Mouse (Mus musculus): ENCODE measurements around the gene Gpr156.
"Not testable (repeated sequence)": the region's sequence is repeated elsewhere in the genome, so short reads cannot be mapped to it uniquely, and the experiment has no call there.

Gene Gpr156

DNA sequence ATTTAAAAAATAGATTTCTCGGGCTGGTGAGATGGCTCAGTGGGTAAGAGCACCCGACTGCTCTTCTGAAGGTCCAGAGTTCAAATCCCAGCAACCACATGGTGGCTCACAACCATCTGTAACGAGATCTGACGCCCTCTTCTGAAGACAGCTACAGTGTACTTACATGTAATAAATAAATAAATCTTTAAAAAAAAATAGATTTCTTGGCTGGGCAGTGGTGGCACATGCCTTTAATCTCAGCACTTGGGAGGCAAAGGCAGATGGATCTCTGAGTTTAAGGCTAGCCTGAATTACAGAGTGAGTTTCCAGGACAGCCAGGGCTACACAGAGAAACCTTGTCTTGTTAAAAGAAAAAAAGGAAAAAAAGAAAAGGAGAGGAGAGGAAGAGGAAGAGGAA, 46.4 kb downstream of the Gpr156 start:
- DNase-seq: not testable (repeated sequence)

GRCm38 (mm10) chr16:37963331-37964281, 47.3 kb downstream of the Gpr156 start:
- peak; percentile 70 to 71 for DNase-seq

GRCm38 (mm10) chr16:37964380-37965070, 48.2 kb downstream of the Gpr156 start:
- DNase-seq: no peak

GRCm38 (mm10) chr16:37966871-37967270, 50.6 kb downstream of the Gpr156 start:
- DNase-seq: no peak

- DNase-seq: no peak
Observed at GRCm38 (mm10) chr16:37967415-37967814, 51.1 kb downstream of the Gpr156 start.

GRCm38 (mm10) chr16:37971522-37971921, 55.2 kb downstream of the Gpr156 start:
- peak in 1 of 2 experiments; percentile 19 for DNase-seq

- DNase-seq: no peak
Observed at GRCm38 (mm10) chr16:37972357-37972756, 56.1 kb downstream of the Gpr156 start.

GRCm38 (mm10) chr16:37973239-37973638, 56.9 kb downstream of the Gpr156 start:
- DNase-seq: not testable (repeated sequence)

DNA sequence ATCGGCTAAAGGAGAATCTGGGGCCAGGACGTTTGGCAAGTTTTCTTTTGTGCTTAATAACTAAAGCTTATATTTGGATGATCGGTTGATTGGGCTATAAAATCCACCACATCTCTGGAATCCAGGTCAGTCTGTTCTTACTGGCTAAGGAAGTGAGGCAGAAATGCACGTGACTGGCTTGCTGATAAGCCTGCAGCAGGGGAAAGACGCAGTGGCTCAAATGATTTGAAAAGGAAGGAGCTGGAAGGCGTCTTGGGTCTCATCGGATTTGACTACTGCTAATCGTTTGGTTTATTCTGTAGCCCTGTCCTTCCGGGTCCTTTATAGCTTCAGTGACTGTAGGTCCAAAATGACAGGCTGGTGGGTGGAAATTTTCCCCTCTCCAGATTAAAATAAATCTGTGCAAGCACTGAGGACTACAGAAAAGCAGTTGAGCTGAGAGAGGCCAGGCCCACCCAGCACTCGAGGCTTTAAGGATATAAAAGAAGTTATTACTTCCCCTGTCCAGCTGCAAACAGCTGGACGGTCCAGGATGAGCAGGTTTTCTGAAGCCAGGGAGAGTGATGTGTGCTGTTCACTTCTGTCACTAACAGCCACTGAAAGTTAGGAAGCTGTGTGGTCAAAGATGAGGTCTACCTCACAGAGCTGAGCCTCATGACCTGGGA, 57.7 kb downstream of the Gpr156 start:
- DNase-seq: no peak

- DNase-seq: peak; percentile 32 to 45
Observed at GRCm38 (mm10) chr16:37974520-37975340, 58.4 kb downstream of the Gpr156 start.

DNA sequence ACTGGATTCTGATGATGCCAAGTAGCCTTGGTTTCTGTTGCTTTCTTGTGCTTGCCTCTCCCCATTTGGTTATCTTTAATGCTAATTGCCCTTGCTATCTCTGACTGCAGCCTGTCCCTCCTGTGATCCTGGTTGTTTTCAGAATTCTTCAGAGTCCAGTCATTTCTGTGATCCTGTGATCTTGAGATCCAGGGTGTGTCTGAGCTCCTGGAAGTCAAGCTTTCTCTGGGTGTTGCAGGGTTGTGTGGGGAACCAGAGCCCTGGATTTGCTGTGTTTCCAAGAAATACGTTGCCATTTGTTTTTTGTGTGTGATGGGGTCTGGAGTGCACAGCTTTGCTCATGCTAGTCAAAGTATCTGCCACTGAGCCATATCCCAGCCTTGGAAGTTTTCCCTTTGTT, 65.6 kb downstream of the Gpr156 start:
- DNase-seq: no peak

DNA sequence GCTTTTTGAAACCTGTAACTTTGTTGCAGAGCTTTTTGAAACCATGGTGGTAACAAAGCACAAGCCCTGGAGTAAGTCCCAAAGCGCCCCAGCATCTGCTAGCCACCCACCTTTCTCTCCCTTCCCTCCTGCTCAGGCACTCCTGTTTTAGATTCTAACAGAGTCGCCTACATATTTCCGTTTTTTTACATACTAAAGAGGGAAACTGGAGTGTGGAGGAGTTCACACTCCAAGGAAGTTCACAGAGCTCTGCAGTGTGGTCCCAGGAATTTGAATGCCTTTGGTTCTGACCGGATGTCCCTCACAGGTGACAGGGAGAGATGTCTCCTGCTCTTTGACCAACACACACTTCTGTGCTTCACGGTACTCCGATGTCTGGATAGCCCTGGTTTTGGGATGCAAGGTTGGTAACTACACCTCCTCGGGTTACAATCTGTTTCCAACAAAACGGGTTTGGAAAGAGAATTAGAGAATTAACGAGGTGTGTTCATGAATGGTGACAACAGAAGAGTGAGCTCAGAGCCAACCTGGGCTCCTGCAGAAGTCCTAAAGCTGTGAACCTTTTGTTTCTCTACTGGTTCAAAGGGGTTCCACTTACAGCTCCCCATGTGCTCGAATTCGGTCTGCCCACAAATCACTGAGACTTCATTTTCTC, 72.0 kb downstream of the Gpr156 start:
- DNase-seq: no peak

GRCm38 (mm10) chr16:37989796-37990195, 73.5 kb downstream of the Gpr156 start:
- DNase-seq: no peak

GRCm38 (mm10) chr16:37990553-37991344, 74.5 kb downstream of the Gpr156 start:
- no peak for DNase-seq

GRCm38 (mm10) chr16:37992806-37993205, 76.5 kb downstream of the Gpr156 start:
- no peak for DNase-seq

DNA sequence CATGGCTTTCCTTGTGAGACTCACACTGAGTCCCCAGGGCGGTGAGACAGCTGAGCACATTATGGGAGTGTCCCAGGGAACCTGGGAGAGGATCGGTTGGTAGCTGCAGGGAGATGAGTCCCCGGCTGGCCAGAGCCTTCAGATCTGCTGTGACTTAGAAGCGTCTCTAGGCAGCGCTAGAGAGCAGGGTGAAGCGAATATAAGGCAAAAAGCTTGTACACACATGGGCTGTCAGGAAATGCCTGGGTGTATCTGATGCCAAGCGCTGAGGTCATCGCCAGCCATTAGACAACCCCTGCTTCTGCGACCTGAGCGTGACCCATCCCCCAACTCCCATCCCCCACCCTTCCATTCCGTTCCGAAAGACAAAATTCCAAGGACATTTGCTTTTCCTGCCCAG, 78.4 kb downstream of the Gpr156 start:
- peak; percentile 57 to 62 for DNase-seq

DNA sequence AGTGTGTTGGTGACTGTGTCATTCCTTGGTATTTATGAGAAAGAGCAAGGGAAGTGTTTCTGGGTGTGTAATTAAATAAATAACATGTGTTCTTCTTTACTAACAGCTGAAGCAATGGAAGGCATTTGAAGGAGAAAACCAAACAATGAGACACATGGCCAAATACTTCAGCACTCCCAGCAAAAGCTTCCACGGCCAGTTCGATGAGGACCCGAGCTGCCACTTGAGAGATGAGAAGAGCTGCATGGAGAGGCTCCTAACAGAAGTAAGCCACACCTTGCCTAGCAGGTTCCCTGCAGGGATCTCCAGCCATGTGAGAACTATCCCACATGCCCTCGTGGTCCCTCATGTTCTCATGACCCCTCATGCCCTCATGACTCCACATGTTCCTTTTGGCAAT, 81.5 kb downstream of the Gpr156 start:
- DNase-seq: no peak

DNA sequence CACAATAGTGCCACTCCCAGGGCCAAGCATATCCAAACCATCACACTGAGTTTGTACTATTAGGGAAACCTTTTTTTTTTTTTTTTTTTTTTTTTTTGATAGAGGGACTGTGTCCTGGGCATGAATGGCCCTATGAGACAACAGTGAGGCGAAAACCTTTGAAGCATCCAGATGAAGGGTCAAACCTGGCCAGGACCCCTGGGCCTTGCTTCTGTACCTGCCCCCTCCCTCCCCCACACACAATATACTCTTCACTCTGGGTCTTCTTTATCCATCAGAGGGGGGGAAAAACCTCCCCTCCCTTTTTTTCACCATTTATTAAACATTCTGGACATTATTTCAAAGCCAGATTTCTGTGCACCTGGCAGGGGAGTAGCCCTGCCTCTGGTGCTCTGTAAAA, 83.5 kb downstream of the Gpr156 start:
- DNase-seq: no peak

DNA sequence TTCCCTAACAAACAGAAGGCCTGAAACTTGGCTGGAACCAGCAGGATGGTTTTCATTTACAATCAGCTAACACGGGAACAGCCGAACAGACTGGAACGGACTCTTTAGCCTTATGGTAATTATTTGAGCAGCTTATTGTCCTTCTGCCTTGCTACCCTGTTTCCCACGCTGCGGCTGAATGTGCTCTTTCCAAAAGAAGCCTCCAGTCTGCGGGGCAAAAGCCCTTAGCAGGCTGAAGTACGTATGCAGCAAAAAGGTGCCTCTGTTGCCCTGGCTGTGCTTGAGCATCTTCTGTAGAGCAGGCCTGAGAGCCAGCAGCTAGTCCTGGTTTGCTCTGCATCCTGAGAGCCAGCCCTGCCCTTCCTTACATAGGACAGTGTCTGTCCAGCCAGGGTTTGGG, 83.9 kb downstream of the Gpr156 start:
- DNase-seq: no peak

- no peak for DNase-seq
Observed at GRCm38 (mm10) chr16:38001766-38002165, 85.5 kb downstream of the Gpr156 start.

DNA sequence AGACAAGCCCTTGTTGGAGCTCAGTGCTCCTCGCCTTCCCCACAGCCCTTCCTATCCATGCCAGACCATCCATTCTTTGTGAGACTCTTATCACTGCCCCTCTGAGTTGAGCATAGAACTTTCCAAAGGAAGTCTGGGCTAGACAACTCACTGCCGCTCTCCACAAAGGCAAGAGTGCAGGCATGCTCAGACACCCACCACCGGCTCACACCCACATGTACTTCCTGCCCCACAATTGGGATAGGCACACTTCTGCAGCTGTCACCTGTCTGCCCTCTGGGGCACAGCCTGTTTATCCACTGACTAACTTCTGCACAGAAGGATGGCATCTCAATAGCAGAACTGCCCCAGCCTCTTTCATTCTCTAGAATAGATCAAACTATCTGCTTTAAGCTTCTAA, 86.2 kb downstream of the Gpr156 start:
- peak; percentile 69 to 83 for DNase-seq

Data from thymus, postnatal 36 days (tissue).